13 mouse cellular contexts compared by ENCODE assay signal in genomic region chr15:12376491-12377069, GRCm38 (mm10). TPM values are rescaled to one million over a fixed set of nuclear protein-coding genes. Genes with fewer than 3 reads are reported as not detected.
DNase-seq lines count a peak whose midpoint lies in the region; ATAC-seq and TF ChIP-seq lines count a peak whose summit lies in the region.
"Had no signal": no experiment of that assay in that cellular context is flagged by ENCODE, and none has a peak within 500 bp of the region (broad histone marks: within the 10 kb centered on the region; RNA-seq: fewer than 3 reads in every experiment).

No protein-coding gene starts in this region.

- no peak overlapping the region for H3K9ac ChIP-seq in heart, adult 2 months (ENCODE audit: low read depth, low read length)
- 0 out of 2 replicates have a peak overlapping the region, but pooled peaks have one; percentile 47 for H3K9ac ChIP-seq in liver, embryonic 11.5 days (ENCODE audit: low read depth, low read length)
- no peak overlapping the region for H3K9ac ChIP-seq in embryonic facial prominence, embryonic 15.5 days

- H3K36me3 ChIP-seq in heart, adult 2 months (ENCODE audit: control insufficient read depth, insufficient read depth, low read length), result no peaks in the 10 kb centered on the region; the same call in 1 of the 2 replicates
- no peaks in the 10 kb centered on the region for H3K36me3 ChIP-seq in liver, embryonic 11.5 days (ENCODE audit: control insufficient read depth, insufficient read depth, low read length)
- peaks cover 19% of the 10 kb centered on the region for H3K36me3 ChIP-seq in embryonic facial prominence, embryonic 15.5 days

- TF ChIP-seq CTCF in heart, adult 2 months (IDR thresholded peaks at IDR 0.05), result no peak

- no peaks in the 10 kb centered on the region for H3K79me2 ChIP-seq in heart, adult 2 months (replicated peaks; ENCODE audit: control insufficient read depth, insufficient read depth, low read length)

- H3K4me2 ChIP-seq in liver, embryonic 11.5 days, result peak overlapping the region; percentile 87
- no peak overlapping the region for H3K4me2 ChIP-seq in embryonic facial prominence, embryonic 15.5 days (replicated peaks)

- ATAC-seq in liver, embryonic 11.5 days (replicated peaks; ENCODE audit: low FRiP score), result no peak
- ATAC-seq in embryonic facial prominence, embryonic 15.5 days (ENCODE audit: insufficient number of reproducible peaks, low FRiP score, low TSS enrichment, low read depth), result no peak
- peak; percentile 47 for ATAC-seq in megakaryocyte-erythroid progenitor cell, adult 5-6 weeks (replicated peaks; ENCODE audit: low FRiP score, low TSS enrichment, poor library complexity, severe bottlenecking)
- ATAC-seq: Patski had no signal

- no peaks in the 10 kb centered on the region for H3K9me3 ChIP-seq in liver, embryonic 11.5 days (ENCODE audit: control insufficient read depth, low read length)
- H3K9me3 ChIP-seq in embryonic facial prominence, embryonic 15.5 days (replicated peaks), result no peaks in the 10 kb centered on the region

- TF ChIP-seq EP300 in heart, adult 2 months (IDR thresholded peaks at IDR 0.05; ENCODE audit: insufficient read depth, low read depth, low read length), result no peak

- H3K27ac ChIP-seq in heart, adult 2 months, result peak overlapping the region; percentile 9; the same call in 1 of the 2 replicates
- peak overlapping the region; percentile 9; the same call in 1 of the 2 replicates for H3K27ac ChIP-seq in liver, embryonic 11.5 days (ENCODE audit: low read depth, low read length)
- peak overlapping the region; percentile 56; the same call in 1 of the 2 replicates for H3K27ac ChIP-seq in embryonic facial prominence, embryonic 15.5 days (replicated peaks)

- H3K27me3 ChIP-seq in heart, adult 2 months (ENCODE audit: control insufficient read depth, insufficient read depth, low read length), result no peaks in the 10 kb centered on the region
- H3K27me3 ChIP-seq in liver, embryonic 11.5 days (replicated peaks; ENCODE audit: control insufficient read depth, insufficient read depth, low read length), result no peaks in the 10 kb centered on the region
- H3K27me3 ChIP-seq in embryonic facial prominence, embryonic 15.5 days, result no peaks in the 10 kb centered on the region
- H3K27me3 ChIP-seq: Patski had no signal

- 62% methylated on average over 13 of the region's 13 CpGs for WGBS in heart, adult 2 months
- 32% methylated on average over 13 of the region's 13 CpGs for WGBS in liver, embryonic 11.5 days
- WGBS in embryonic facial prominence, embryonic 15.5 days, result 51% methylated on average over 13 of the region's 13 CpGs

- intact Hi-C loops in heart, adult 2 months (cut with DNase I), result loop anchor here (5.0 kb wide), 1 partner anchor 179 kb away; no protein-coding TSS in a partner anchor

- DNase-seq in heart, adult 2 months, result no peak
- DNase-seq in heart, adult 18-20 months, result no peak
- DNase-seq in liver, embryonic 11.5 days (ENCODE audit: low spot score), result no peak
- no peak for DNase-seq in liver
- DNase-seq in right cerebral cortex, adult 18-20 months, result no peak
- DNase-seq in cerebellum, postnatal 14 days, result no peak
- DNase-seq: adrenal gland, postnatal 25 days; cerebellum, adult 8-10 months; gastrocnemius, postnatal 14 days; kidney, postnatal 36 days had no signal

- peaks cover 3% of the 10 kb centered on the region for H3K4me1 ChIP-seq in heart, adult 2 months (ENCODE audit: control insufficient read depth, insufficient read depth, low read length)
- H3K4me1 ChIP-seq in liver, embryonic 11.5 days (replicated peaks; ENCODE audit: control insufficient read depth, insufficient read depth, low read length), result peaks cover 12% of the 10 kb centered on the region
- H3K4me1 ChIP-seq in embryonic facial prominence, embryonic 15.5 days, result peaks cover 25% of the 10 kb centered on the region

- TF ChIP-seq POLR2A in heart, adult 2 months (IDR thresholded peaks at IDR 0.05; ENCODE audit: insufficient read depth, low read depth, low read length), result no peak

- H3K4me3 ChIP-seq in heart, adult 2 months, result no peak overlapping the region
- H3K4me3 ChIP-seq in liver, embryonic 11.5 days (ENCODE audit: low read depth, low read length), result no peak overlapping the region
- no peak overlapping the region for H3K4me3 ChIP-seq in embryonic facial prominence, embryonic 15.5 days (replicated peaks)

RNA-seq across cellular contexts. Expression of gene 1810049J17Rik, which starts 54.9 kb away (rescaled TPM):
- total RNA-seq in heart, adult 2 months (2021), result not detected
- polyA plus RNA-seq in heart, adult 2 months (2012; rRNA removed), result not detected in 2 replicates
- total RNA-seq in heart, adult 18-20 months (2021), result 1 to 10 TPM; 1.1 to 1.2 TPM
- polyA plus RNA-seq in liver, embryonic 11.5 days (2014; fragmentation: Nextera tagmentation; extraction: Ambion mirVana), result 0.58 and 1.3 TPM in 2 replicates
- polyA plus RNA-seq in embryonic facial prominence, embryonic 15.5 days (2015; fragmentation: Nextera tagmentation; extraction: Ambion mirVana), result 2.6 TPM in 1 of 2 replicates, not detected in the other
- not detected in 2 replicates for total RNA-seq in megakaryocyte-erythroid progenitor cell, adult 5-6 weeks (2014; fragmentation: Nextera tagmentation)
- 1.0 TPM in 1 of 2 replicates, not detected in the other for total RNA-seq in megakaryocyte-erythroid progenitor cell, adult 5-6 weeks (2017)
- total RNA-seq: adrenal gland, postnatal 25 days; gastrocnemius, postnatal 14 days had no signal

RNA-seq across cellular contexts. Expression of gene Golph3, which starts 55.3 kb away (rescaled TPM):
- 10 to 100 TPM; 84.4 to 88.3 TPM for total RNA-seq in heart, adult 2 months (2021)
- polyA plus RNA-seq in heart, adult 2 months (2012; rRNA removed), result 48.5 and 89.4 TPM in 2 replicates
- total RNA-seq in heart, adult 18-20 months (2021), result 10 to 100 TPM; 82.6 to 93.4 TPM
- polyA plus RNA-seq in liver, embryonic 11.5 days (2014; fragmentation: Nextera tagmentation; extraction: Ambion mirVana), result 93.0 and 107 TPM in 2 replicates
- 91.9 and 93.5 TPM in 2 replicates for polyA plus RNA-seq in embryonic facial prominence, embryonic 15.5 days (2015; fragmentation: Nextera tagmentation; extraction: Ambion mirVana)
- total RNA-seq in megakaryocyte-erythroid progenitor cell, adult 5-6 weeks (2014; fragmentation: Nextera tagmentation), result 85.5 and 86.5 TPM in 2 replicates
- 126 and 132 TPM in 2 replicates for total RNA-seq in megakaryocyte-erythroid progenitor cell, adult 5-6 weeks (2017)
